Mouse (Mus musculus): ENCODE measurements around the gene Olfr1312.

- TF ChIP-seq CTCF (IDR thresholded peaks at IDR 0.05; ENCODE audit: borderline replicate concordance, insufficient read depth, low read length) (no peak), POLR2A (IDR thresholded peaks at IDR 0.05; ENCODE audit: low read depth, low read length) (no peak)
Observed at GRCm38 (mm10) chr2:112096681-112097080, 46.6 kb upstream of the Olfr1312 start, which contains the start of gene Olfr1314.

All from embryonic fibroblast, embryonic 13.5 days (primary cell).